Mouse (Mus musculus) right cerebral cortex, adult 2 months (tissue): ENCODE measurements around the gene Il12a.
"Not testable (repeated sequence)": the region's sequence is repeated elsewhere in the genome, so short reads cannot be mapped to it uniquely, and the experiment has no call there.

ENCODE experiments used
- DNase-seq, 2 experiments: peaks; one replicate each; pipeline ENCODE4 v3.0.0; 2021 to 2022; ENCODE audit warnings: low spot score in 2 of 2

Gene Il12a

GRCm38 (mm10) chr3:68742718-68743471, 52.5 kb downstream of the Il12a start:
- DNase-seq, result no peak

- DNase-seq, result no peak
Observed at GRCm38 (mm10) chr3:68743472-68743732, 53.0 kb downstream of the Il12a start.

DNA sequence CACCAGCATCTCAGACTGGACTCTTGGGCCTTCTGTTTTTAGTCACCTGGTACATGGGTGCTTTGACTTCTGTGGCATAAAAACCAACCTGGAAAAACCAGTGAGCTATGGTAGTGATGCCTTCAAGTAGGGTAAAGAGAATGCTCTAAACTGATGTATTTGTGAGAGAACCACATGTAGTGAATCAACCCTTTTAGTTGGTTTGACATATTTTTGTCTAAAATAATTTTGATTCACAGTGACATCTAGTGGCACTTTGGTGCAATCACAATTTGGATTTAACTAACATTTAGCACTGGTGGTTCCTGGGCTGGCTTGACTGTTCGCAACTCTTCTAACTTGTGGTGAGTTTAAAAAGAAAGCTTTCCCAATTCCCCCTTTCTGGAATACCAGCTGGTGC, 53.7 kb downstream of the Il12a start:
- no peak for DNase-seq

DNA sequence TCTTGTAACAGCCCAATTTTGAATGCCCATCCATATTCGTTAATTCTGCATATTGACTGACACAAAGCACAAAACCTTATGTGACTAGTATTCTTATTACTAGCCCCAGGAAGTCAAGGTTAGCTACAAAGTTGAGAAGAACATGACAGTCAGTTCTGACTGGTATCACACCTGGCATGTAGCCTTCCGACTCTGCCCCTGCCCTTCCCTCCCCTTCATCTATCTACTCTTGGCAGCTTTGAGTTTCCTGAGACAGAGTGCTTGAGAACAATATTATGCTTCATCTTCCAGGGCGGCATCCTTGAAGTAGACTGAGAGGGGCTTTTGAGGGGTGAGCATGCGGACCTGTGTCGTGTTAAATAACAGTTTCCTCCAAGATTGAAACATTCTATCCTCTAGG, 54.6 kb downstream of the Il12a start:
- DNase-seq, result no peak

DNA sequence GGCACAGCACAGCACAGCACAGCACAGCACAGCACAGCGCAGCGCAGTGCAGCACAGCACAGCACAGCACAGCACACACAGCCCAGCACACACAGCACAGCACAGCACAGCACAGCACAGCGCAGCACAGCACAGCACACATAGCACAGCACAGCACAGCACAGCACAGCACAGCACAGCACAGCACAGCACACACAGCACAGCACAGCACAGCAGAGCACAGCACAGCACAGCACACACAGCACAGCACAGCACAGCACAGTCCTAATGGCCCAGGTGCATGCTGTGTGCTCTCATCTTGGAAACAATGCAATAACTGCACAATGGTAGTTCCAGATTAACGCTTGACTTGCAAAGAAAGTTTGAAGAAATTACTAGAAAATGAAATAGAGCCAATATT, 55.8 kb downstream of the Il12a start:
- DNase-seq, result not testable (repeated sequence)
